Mouse (Mus musculus) embryonic facial prominence, embryonic 15.5 days (tissue): ENCODE results near the gene Podnl1. TPM values are rescaled to one million over a fixed set of nuclear protein-coding genes. Genes with fewer than 3 reads are reported as not detected.

Experiments
- ATAC-seq: fragments of 200-750 bp; cut with Nextera tagmentation; 2 replicates; pipeline ENCODE4 v1.8.0; 2017; ENCODE audit warnings: low read depth, moderate TSS enrichment; ENCODE audit not compliant: insufficient number of reproducible peaks, low FRiP score, low TSS enrichment
- H3K27ac ChIP-seq: fragments of 300-500 bp; sonication (generic); replicated peaks from 2 replicates; pipeline ENCODE4 v1.5.1; 2015; ENCODE audit warnings: mild to moderate bottlenecking, inconsistent platforms
- H3K27me3 ChIP-seq: fragments of 300-500 bp; sonication (generic); 2 replicates; pipeline ENCODE4 v1.6.1; 2015; ENCODE audit warnings: inconsistent platforms
- H3K36me3 ChIP-seq: fragments of 300-500 bp; sonication (generic); 2 replicates; pipeline ENCODE4 v1.6.1; 2015; ENCODE audit warnings: mild to moderate bottlenecking, inconsistent platforms
- H3K4me1 ChIP-seq: fragments of 300-500 bp; sonication (generic); 2 replicates; pipeline ENCODE4 v1.6.1; 2015; ENCODE audit warnings: inconsistent platforms
- H3K4me2 ChIP-seq: fragments of 300-500 bp; sonication (generic); replicated peaks from 2 replicates; pipeline ENCODE4 v1.6.1; 2015; ENCODE audit warnings: mild to moderate bottlenecking, inconsistent platforms
- H3K4me3 ChIP-seq: fragments of 300-500 bp; sonication (generic); replicated peaks from 2 replicates; pipeline ENCODE4 v1.5.1; 2015; ENCODE audit warnings: mild to moderate bottlenecking, inconsistent platforms
- H3K9ac ChIP-seq: fragments of 300-500 bp; sonication (generic); 2 replicates; pipeline ENCODE4 v1.6.1; 2015; ENCODE audit warnings: inconsistent platforms
- H3K9me3 ChIP-seq: fragments of 300-500 bp; sonication (generic); replicated peaks from 2 replicates; pipeline ENCODE4 v1.6.1; 2016; ENCODE audit warnings: inconsistent platforms
- WGBS: fragments of 180-500 bp; shearing (Covaris S2); methylation state at CpG from one replicate; pipeline ENCODE4 v1.1.7; 2015; 5-methylcytosine and 5-hydroxymethylcytosine counted together
- microRNA counts: library from miRNA; unstranded; fragments of <30 nt; microRNA quantifications from one replicate; lab custom pipeline; 2016
- microRNA-seq: library from miRNA; unstranded; fragments of <30 nt; microRNA quantifications from one replicate; pipeline ENCODE4, GENCODE M21; 2016; ENCODE audit warnings: borderline number of aligned reads
- polyA plus RNA-seq: library from polyadenylated mRNA; unstranded; fragments of >200 nt; fragmentation: Nextera tagmentation; extraction: Ambion mirVana; gene quantifications from 2 replicates; pipeline ENCODE4 v1.2.1, GENCODE M21; 2015

Gene Podnl1
- polyA plus RNA-seq, 1 experiment from 2014 or later: 2.8 TPM

GRCm38 (mm10) chr8:84157620-84158019 lies 31.8 kb downstream of the Podnl1 start:
- H3K9me3 ChIP-seq: no peaks in the 10 kb centered on the region
- H3K4me3 ChIP-seq: no peak overlapping the region
- H3K27me3 ChIP-seq: no peaks in the 10 kb centered on the region
- no peak overlapping the region for H3K4me2 ChIP-seq
- 86% methylated on average over 4 of the region's 4 CpGs for WGBS
- H3K36me3 ChIP-seq: 0 out of 2 replicates have a peak, but pooled peaks cover 6% of the 10 kb centered on the region
- no peaks in the 10 kb centered on the region for H3K4me1 ChIP-seq
- no peak for ATAC-seq
- no peak overlapping the region for H3K9ac ChIP-seq
- H3K27ac ChIP-seq: no peak overlapping the region

- H3K9me3 ChIP-seq: no peaks in the 10 kb centered on the region
- no peak overlapping the region for H3K27ac ChIP-seq
- no peak overlapping the region for H3K4me3 ChIP-seq
- 91% methylated on average over 2 of the region's 2 CpGs for WGBS
- H3K4me2 ChIP-seq: no peak overlapping the region
- no peaks in the 10 kb centered on the region for H3K4me1 ChIP-seq
- no peaks in the 10 kb centered on the region for H3K27me3 ChIP-seq
- no peak overlapping the region for H3K9ac ChIP-seq
- no peak for ATAC-seq
- peaks cover 20% of the 10 kb centered on the region for H3K36me3 ChIP-seq
These were observed 41.9 kb downstream of the Podnl1 start for GRCm38 (mm10) chr8:84167696-84168095.

- Histone ChIP-seq H3K27ac (no peak overlapping the region), H3K9me3 (no peaks in the 10 kb centered on the region), H3K4me1 (no peaks in the 10 kb centered on the region), H3K4me3 (no peak overlapping the region), H3K36me3 (peaks cover 30% of the 10 kb centered on the region), H3K9ac (no peak overlapping the region), H3K27me3 (no peaks in the 10 kb centered on the region), H3K4me2 (no peak overlapping the region)
- WGBS: 88% methylated on average over 5 of the region's 5 CpGs
- no peak for ATAC-seq
These were observed 44.3 kb downstream of the Podnl1 start for GRCm38 (mm10) chr8:84170096-84170495.

DNA sequence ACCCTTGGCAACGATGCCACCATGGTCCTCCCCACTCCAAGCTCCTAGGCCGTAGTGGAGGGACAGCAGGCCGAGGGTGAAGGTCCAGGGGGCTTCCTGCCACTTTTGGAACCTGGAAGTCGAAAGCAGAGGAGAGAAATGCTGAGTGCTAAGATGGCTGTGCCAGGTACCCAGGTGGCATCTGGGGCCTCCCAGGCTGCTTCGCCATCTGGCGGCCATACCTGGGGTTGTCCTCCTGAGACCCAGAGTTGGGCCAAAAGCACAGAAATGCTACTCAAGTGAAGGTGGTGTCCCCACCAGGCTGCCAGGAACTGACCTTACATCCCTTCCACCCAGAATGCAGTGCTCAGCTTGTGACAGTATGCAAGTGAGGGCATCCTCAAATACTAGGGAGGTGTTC lies 48.1 kb downstream of the Podnl1 start:
- Histone ChIP-seq H3K36me3 (peaks cover 37% of the 10 kb centered on the region), H3K9ac (no peak overlapping the region), H3K4me3 (no peak overlapping the region), H3K27me3 (no peaks in the 10 kb centered on the region), H3K4me2 (no peak overlapping the region), H3K4me1 (peaks cover 7% of the 10 kb centered on the region), H3K9me3 (no peaks in the 10 kb centered on the region), H3K27ac (no peak overlapping the region)
- no peak for ATAC-seq
- 83% methylated on average over 6 of the region's 6 CpGs for WGBS

GRCm38 (mm10) chr8:84176560-84176959 lies 50.8 kb downstream of the Podnl1 start:
- Histone ChIP-seq H3K4me1 (peaks cover 29% of the 10 kb centered on the region), H3K27me3 (no peaks in the 10 kb centered on the region), H3K9ac (no peak overlapping the region), H3K4me2 (no peak overlapping the region), H3K36me3 (peaks cover 29% of the 10 kb centered on the region), H3K4me3 (no peak overlapping the region), H3K9me3 (no peaks in the 10 kb centered on the region), H3K27ac (no peak overlapping the region)
- no peak for ATAC-seq
- 34% methylated on average over 3 of the region's 3 CpGs for WGBS

- H3K27ac ChIP-seq: no peak overlapping the region
- peaks cover 37% of the 10 kb centered on the region for H3K4me1 ChIP-seq
- peaks cover 20% of the 10 kb centered on the region for H3K36me3 ChIP-seq
- no peaks in the 10 kb centered on the region for H3K27me3 ChIP-seq
- no peak overlapping the region for H3K9ac ChIP-seq
- H3K4me3 ChIP-seq: no peak overlapping the region
- WGBS: 88% methylated on average over 3 of the region's 3 CpGs
- no peak overlapping the region for H3K4me2 ChIP-seq
- H3K9me3 ChIP-seq: no peaks in the 10 kb centered on the region
- ATAC-seq: no peak
These were observed 51.6 kb downstream of the Podnl1 start for GRCm38 (mm10) chr8:84177405-84177804.

DNA sequence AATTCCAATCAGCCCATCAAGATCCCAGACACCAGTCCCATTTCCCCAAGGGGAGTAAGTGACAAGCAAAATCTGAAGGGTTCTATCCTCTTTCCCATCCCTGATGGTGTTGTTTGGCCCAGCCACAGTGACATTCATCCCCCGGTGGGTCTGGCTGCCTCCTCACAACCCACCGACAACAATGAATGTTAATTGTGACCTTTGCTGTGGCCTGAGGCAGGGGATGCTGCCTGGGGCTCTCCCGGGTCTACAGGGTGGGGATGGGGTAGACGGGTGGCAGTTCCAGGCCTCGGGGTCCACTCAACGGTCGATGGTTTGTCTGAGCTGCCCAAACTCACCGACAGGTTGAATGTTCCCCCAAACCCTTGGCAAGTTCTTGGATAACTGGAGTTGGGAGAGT lies 52.8 kb downstream of the Podnl1 start:
- ATAC-seq: no peak
- H3K27me3 ChIP-seq: no peaks in the 10 kb centered on the region
- no peak overlapping the region for H3K27ac ChIP-seq
- H3K4me1 ChIP-seq: peaks cover 45% of the 10 kb centered on the region
- peaks cover 11% of the 10 kb centered on the region; the same call in 1 of the 2 replicates for H3K36me3 ChIP-seq
- no peaks in the 10 kb centered on the region for H3K9me3 ChIP-seq
- no peak overlapping the region for H3K4me3 ChIP-seq
- H3K4me2 ChIP-seq: no peak overlapping the region
- WGBS: 76% methylated on average over 8 of the region's 8 CpGs
- H3K9ac ChIP-seq: no peak overlapping the region

- Histone ChIP-seq H3K4me2 (peak overlapping the region; percentile 40), H3K36me3 (peaks cover 9% of the 10 kb centered on the region; the same call in 1 of the 2 replicates), H3K4me3 (peak overlapping the region; percentile 23), H3K27me3 (no peaks in the 10 kb centered on the region), H3K9me3 (no peaks in the 10 kb centered on the region), H3K9ac (0 out of 2 replicates have a peak overlapping the region, but pooled peaks have one; percentile 18), H3K4me1 (peaks cover 56% of the 10 kb centered on the region), H3K27ac (peak overlapping the region; percentile 28; the same call in 1 of the 2 replicates)
- ATAC-seq: no peak
- WGBS: 18% methylated on average over 4 of the region's 4 CpGs
These were observed 54.2 kb downstream of the Podnl1 start for GRCm38 (mm10) chr8:84179946-84180345.

GRCm38 (mm10) chr8:84180530-84181190 lies 54.9 kb downstream of the Podnl1 start:
- 3% methylated on average over 16 of the region's 16 CpGs for WGBS
- H3K4me1 ChIP-seq: peaks cover 57% of the 10 kb centered on the region
- no peaks in the 10 kb centered on the region for H3K27me3 ChIP-seq
- H3K4me2 ChIP-seq: peak overlapping the region; percentile 40
- H3K27ac ChIP-seq: peak overlapping the region; percentile 63; the same call in 1 of the 2 replicates
- peak overlapping the region; percentile 23 for H3K4me3 ChIP-seq
- H3K9me3 ChIP-seq: no peaks in the 10 kb centered on the region
- 0 out of 2 replicates have a peak overlapping the region, but pooled peaks have one; percentile 18 for H3K9ac ChIP-seq
- peak; percentile 44; the same call in 1 of the 2 replicates for ATAC-seq
- H3K36me3 ChIP-seq: 0 out of 2 replicates have a peak, but pooled peaks cover 3% of the 10 kb centered on the region

MicroRNAs encoded within 50 kb of the gene (microRNA counts, 519-probe panel; counts per million panel counts)
- microRNA mmu-miR-181c (lab: Ali Mortazavi, UCI) (2,765 counts per million, percentile 66 among the panel's probes with 10 or more counts), microRNA mmu-miR-709 (lab: Ali Mortazavi, UCI) (1,960 counts per million, percentile 37 among the panel's probes with 10 or more counts)

Small RNAs within 50 kb of the gene (microRNA-seq; reads per million reads assigned to microRNA genes)
- gene Gm25110: not detected
- gene Mir181c: 5,013 reads per million, percentile 90 among the genes with 10 or more reads in this experiment
- 2,973 reads per million, percentile 86 among the genes with 10 or more reads in this experiment for gene Mir181d
- gene Mir709: not detected

Other genes with a start within 250 kb of the Podnl1 start
- 22.8 and 23.2 TPM in 2 replicates for gene Adgrl1, start 225.9 kb upstream of the Podnl1 start, polyA plus RNA-seq
- 0.45 and 0.60 TPM in 2 replicates for gene Gm10644, start 170.8 kb upstream of the Podnl1 start, polyA plus RNA-seq
- gene Asf1b, start 170.5 kb upstream of the Podnl1 start, polyA plus RNA-seq: 56.8 and 57.2 TPM in 2 replicates
- gene Prkaca, start 153.0 kb upstream of the Podnl1 start, polyA plus RNA-seq: 199 and 217 TPM in 2 replicates
- gene Samd1, start 128.3 kb upstream of the Podnl1 start, polyA plus RNA-seq: 10.3 and 13.2 TPM in 2 replicates
- 1.2 and 1.8 TPM in 2 replicates for gene 1700067K01Rik, start 124.5 kb upstream of the Podnl1 start, polyA plus RNA-seq
- 0.88 and 1.5 TPM in 2 replicates for gene 2210011C24Rik, start 113.8 kb upstream of the Podnl1 start, polyA plus RNA-seq
- gene Palm3, start 104.5 kb upstream of the Podnl1 start, polyA plus RNA-seq: 6.5 and 8.6 TPM in 2 replicates
- gene Il27ra, start 83.4 kb upstream of the Podnl1 start, polyA plus RNA-seq: 1.4 TPM in 2 replicates
- not detected in 2 replicates for gene Rln3, start 81.0 kb upstream of the Podnl1 start, polyA plus RNA-seq
- gene Gm10643, start 60.9 kb upstream of the Podnl1 start, polyA plus RNA-seq: 1.6 and 1.7 TPM in 2 replicates
- 9.8 and 10.2 TPM in 2 replicates for gene Rfx1, start 59.2 kb upstream of the Podnl1 start, polyA plus RNA-seq
- 8.0 and 9.4 TPM in 2 replicates for gene Dcaf15, start 21.2 kb upstream of the Podnl1 start, polyA plus RNA-seq
- 31.8 and 32.8 TPM in 2 replicates for gene Cc2d1a, start 21.9 kb downstream of the Podnl1 start, polyA plus RNA-seq
- 1.9 and 2.3 TPM in 2 replicates for gene 4930432K21Rik, start 22.0 kb downstream of the Podnl1 start, polyA plus RNA-seq
- 3.5 and 4.0 TPM in 2 replicates for gene Nanos3, start 59.2 kb downstream of the Podnl1 start, polyA plus RNA-seq
- gene Zswim4, start 111.1 kb downstream of the Podnl1 start, polyA plus RNA-seq: 15.8 and 17.7 TPM in 2 replicates
- 314 and 349 TPM in 2 replicates for gene D8Ertd738e, start 123.7 kb downstream of the Podnl1 start, polyA plus RNA-seq
- 61.2 and 62.6 TPM in 2 replicates for gene Mri1, start 131.3 kb downstream of the Podnl1 start, polyA plus RNA-seq
- gene Ccdc130, start 144.4 kb downstream of the Podnl1 start, polyA plus RNA-seq: 24.1 and 28.5 TPM in 2 replicates